Mouse (Mus musculus) spleen, postnatal 4 days (tissue): ENCODE data around the gene Rgl3.

Source experiments
- DNase-seq, 2 experiments: peaks; one replicate each; pipeline ENCODE4 v3.0.0; 2022; ENCODE audit warnings: low spot score in 2 of 2

Gene Rgl3

GRCm38 (mm10) chr9:21948146-21948545 lies 41.1 kb downstream of the Rgl3 start:
- DNase-seq: no peak

- no peak for DNase-seq
Observed at GRCm38 (mm10) chr9:21947540-21948130, 41.6 kb downstream of the Rgl3 start.

DNA sequence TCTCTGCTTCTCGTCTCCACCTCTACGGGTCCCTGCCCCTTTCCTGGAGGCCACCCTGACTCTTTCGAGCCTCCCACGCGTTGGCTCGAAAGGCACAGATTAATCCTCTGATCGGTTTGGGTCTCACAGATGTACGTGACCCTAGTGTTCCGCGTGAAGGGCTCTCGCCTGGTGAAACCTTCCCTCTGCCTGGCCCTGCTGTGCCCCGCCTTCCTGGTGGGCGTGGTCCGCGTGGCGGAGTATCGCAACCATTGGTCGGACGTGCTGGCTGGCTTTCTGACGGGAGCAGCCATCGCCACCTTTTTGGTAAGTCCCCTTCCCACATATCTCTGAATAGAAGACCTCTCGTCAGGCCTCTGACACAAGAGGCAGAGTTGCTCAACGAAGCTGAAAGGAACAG lies 45.0 kb downstream of the Rgl3 start:
- DNase-seq: peak in 1 of 2 experiments; percentile 65

DNA sequence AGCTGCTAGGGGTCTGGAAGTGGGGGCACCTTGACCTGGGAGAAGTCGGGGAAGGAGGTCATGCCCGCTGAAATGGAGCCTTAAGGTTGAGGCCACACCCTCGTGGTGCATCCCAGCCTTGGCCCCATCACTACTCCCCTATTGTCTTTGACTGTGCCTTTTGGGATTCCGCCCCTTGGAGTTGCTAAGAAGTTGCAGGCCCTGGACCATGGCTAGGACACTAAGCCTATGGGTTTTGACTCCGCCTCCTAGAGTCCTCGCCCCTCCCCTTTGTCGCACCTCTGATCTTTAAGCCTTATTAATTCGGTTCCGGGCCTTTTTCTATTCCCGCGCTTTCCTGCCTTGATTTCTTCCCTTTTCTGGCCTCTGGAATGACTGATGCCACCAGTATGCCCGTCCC lies 45.6 kb downstream of the Rgl3 start:
- no peak for DNase-seq

DNA sequence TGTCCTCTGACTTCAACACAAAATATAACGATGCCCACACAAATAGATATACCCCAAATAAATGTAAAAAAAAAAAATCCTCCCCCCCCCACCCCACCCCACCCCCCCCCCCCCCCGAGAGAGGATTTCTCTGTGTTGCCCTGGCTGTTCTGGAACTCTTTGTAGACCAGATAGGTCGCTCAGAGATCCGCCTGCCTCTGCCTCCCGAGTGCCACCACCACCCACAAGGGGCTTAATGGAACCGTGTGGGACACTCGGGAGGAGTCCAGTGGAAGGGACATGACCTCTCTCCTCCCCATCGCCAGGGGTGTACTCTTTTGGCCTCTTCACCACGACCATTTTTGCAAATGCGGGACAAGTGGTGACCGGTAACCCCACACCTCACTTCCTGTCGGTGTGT lies 46.2 kb downstream of the Rgl3 start:
- DNase-seq: no peak

DNA sequence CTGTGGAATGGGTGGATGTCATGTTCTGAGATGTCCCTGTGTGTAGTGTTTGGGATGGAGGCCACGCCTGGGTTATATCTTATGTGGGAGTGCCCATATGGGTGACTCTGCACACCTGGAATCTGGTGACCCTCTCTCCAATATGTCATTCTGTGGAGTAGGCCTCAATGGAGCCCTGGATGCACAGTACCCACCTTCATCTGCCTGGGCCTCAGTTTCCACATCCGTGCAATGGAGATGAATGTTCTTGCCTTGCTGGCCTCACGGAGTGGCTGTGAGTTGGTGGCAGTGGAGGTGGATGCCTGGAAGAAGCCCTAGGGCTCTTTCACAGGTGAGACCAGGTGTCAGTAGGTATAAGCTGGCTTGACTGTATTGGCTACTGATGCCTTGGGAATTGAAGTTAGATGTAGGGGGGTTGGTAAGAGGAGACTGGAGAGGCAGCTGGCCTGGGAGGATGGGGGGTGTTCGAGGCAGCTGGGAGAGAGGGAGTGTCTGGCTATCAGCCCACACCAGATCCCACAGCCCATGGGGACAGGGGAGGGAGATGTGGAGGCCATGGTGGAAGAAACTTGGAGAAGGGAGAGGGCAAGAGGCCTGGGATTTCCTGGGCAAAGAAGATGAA lies 50.9 kb downstream of the Rgl3 start:
- no peak for DNase-seq

DNA sequence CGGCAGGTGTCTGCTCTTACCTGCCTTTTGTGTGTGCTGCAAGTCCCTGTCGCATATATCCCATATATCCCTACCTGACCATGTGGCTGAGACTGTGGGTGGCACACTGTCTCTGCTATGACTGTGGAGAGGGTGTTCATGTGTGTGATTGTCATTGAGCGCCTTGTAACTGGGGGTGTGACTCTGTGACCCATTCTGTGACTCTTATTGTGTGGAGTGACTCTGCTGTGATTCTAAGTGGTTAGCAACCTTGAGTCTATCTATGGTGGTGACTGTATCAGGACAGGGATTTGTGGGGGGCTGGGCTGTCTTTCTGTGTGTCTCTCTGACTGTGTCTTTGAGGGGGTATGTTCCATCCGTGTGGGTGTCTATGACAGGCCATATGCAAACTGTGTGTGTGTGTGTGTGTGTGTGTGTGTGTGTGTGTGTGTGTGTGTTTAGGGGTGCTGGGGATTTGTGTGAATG lies 51.5 kb downstream of the Rgl3 start:
- DNase-seq: no peak

- DNase-seq: peak; percentile 87 to 92
Observed at GRCm38 (mm10) chr9:21936692-21937570, 52.3 kb downstream of the Rgl3 start, which contains the start of gene Plppr2. Gene Plppr2 (plus strand): TSS chr9:21937033.

- DNase-seq: no peak
Observed at GRCm38 (mm10) chr9:21935466-21936131, 53.6 kb downstream of the Rgl3 start.

- no peak for DNase-seq
Observed at GRCm38 (mm10) chr9:21934021-21934420, 55.2 kb downstream of the Rgl3 start.

GRCm38 (mm10) chr9:21932445-21933137 lies 56.7 kb downstream of the Rgl3 start:
- DNase-seq: no peak

- no peak for DNase-seq
Observed at GRCm38 (mm10) chr9:21932006-21932405, 57.2 kb downstream of the Rgl3 start.

DNA sequence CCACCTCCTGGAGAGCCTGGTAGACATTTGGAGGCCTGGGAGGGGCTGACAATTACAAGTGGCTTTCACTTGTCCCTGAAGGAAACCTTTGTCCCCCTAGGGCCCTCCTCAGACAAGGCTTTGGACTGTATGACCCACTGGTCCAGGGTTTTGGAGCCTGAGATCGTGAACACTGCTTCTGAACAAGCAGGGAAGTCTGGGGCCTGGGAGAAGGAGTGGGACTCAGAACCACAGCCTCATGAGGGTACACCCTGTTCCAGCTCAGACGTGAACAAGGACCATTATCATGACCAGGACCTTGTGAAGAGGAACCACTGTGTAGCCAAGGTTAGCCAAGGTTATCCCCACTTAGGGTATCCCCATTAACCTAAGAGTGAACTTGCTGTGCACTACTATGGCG lies 60.0 kb downstream of the Rgl3 start:
- DNase-seq: no peak

DNA sequence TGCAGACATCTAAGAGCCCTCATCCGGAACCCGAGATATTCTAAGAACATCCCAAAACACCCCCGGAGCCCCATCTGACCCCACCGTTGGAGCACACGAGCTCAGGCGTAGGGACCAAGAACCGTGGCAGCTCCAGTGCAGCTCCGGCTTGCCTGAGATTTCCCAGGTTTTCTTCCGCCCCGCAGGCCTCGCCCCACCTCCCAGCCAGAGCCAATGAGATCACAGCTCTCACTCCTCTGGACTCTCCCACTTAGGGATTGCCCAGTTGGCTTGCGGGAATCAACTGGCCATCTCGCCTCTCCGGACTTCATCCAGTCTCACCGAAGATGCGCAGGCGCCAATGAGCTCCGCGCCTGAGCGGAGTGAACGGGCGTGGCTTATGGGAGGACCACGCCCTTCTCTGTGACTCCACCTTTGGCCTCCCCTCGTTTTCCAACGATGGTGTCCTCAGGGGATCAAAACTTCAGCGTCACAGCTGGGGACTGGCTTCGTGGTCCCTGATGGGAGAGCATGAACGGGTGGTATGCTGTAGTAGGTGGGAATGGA lies 62.0 kb downstream of the Rgl3 start, which contains the start of the genes Ccdc159 and Tmem205:
Gene Ccdc159, plus strand, starts transcription at position 264 of the 546 bp plus-strand sequence.
Gene Tmem205, minus strand, starts transcription at position 349 of the 546 bp plus-strand sequence.
- peak; percentile 63 to 75 for DNase-seq

- no peak for DNase-seq
Observed at GRCm38 (mm10) chr9:21926784-21927183, 62.5 kb downstream of the Rgl3 start.

DNA sequence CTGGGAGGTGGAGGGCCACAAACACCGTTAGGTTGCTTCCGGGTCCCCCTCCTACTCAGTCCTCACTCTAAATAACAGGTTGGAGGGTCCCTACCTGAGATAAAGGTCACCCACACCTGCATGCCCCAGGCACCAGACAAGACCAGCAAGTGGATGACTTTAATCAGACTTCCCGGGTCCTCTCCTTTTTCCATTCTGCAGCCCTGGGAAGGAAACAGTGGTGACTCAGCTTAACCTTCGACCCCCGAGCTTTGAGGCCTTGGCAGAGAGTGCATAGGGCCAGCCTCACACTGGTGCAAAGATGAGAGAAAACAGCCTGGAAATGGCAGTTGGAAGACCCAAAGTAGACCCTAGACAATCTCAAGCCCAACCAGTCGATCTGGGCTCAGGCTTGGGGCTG lies 63.1 kb downstream of the Rgl3 start:
- no peak for DNase-seq

DNA sequence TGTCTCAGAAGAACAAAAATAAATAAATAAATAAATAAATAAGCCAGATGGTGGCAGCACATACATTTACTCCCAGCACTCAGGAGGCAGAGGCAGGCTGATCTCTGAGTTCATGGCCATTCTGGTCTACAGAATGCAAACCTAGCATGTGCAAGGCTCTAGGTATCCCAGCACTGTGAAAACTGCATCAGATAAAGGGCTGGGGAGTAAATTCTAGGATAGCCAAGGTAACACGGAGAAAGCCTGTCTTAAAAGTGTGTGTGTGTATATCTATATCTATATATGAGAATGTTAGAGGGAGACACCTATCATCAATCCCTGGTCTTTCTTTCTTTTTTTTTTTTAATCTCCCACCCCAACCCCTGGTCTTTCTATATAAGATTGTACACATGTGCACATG lies 63.7 kb downstream of the Rgl3 start:
- DNase-seq: no peak

DNA sequence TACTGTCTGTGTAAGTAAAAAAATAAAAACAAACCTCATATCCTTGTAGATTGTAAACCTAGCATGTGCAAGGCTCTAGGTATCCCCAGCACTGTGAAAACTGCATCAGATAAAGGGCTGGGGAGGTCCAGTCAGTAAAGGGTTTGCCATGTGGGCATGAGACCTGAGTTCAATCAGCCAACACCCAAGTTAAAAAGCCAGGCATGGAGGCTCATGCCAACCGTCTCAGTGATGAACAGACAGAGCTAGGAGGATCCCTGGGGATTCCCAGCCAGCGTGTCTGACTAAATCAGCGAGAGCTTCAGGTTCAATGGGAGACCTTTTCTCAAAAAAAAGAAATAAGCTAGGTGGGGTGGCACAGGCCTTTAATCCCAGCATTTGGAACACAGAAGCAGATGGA lies 64.2 kb downstream of the Rgl3 start:
- DNase-seq: no peak

- peak; percentile 83 to 85 for DNase-seq
Observed at GRCm38 (mm10) chr9:21924099-21924493, 65.2 kb downstream of the Rgl3 start.

DNA sequence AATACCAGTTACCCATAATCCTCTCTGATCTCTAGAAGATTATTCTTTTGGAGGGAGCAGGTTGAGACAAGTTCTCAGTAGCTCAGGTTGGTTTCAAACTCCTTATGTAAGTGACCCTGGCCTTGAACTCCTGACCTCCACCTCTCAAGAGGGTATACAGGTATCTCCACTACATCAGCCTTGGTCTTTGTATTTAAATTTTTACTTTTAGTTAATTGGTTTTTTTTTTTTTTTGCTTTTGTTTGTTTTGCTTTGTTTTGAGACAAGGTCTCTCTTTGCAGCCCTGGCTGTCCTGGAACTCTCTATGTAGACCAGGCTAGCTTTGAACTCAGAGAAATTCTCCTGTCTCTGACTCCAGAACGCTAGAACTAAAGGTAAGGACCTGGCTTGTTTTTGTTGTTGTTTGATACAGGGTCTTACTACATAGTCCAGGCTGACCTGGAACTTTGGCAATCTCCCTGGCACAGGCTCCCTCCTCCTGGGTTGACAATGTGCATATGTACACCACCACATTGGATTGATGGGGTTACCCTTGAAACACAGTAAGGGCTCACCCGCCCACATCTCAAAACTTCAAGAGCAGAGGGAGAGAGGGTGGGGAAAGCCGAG lies 65.7 kb downstream of the Rgl3 start:
- DNase-seq: no peak

DNA sequence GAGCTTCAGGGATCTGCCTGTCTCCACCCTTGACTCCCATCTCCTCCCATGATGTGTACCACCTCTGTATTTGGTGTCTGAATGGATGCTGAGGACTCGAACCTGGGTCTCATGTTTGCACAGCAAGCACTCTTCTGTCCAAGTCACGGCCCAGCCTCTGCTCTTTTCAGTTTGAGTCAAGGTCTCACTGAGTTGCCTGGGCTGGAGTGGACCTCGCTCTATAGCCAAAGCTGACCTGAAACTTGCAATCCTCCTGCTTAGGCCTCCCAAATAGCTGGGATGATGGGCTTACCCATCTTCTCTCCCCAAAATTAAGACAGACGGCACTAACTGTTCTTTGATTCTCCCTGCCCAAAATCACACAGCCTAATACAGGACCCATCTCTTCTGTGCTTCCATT lies 66.2 kb downstream of the Rgl3 start:
- DNase-seq: no peak
